Mouse (Mus musculus): ENCODE results near the gene Zfp804b. TPM values are rescaled to one million over a fixed set of nuclear protein-coding genes. Genes with fewer than 3 reads are reported as not detected.

The Zfp804b gene
- polyA plus RNA-seq (2021; fragmentation: Nextera tagmentation) = 0.51 and 0.86 TPM in 2 replicates
- long read RNA-seq, experiment 1, partial matches to known transcripts = 0 of 3 reads
- long read RNA-seq, experiment 1, other reads (novel, unspliced or antisense) = 3 of 3 reads
- long read RNA-seq, experiment 2 = 0 reads

GRCm38 (mm10) chr5:7344145-7345010 lies at the start of gene Zfp804b:
TSS of gene Zfp804b (minus strand) at chr5:7344756.

GRCm38 (mm10) chr5:7303819-7304218 lies 40.7 kb downstream of the Zfp804b start, which contains the start of gene Tex47:
TSS of gene Tex47 (plus strand) at chr5:7304119.

Other genes starting within 250 kb of the Zfp804b start
- not detected in 2 replicates for gene Tex47, start 40.6 kb downstream of the Zfp804b start, polyA plus RNA-seq (2021; fragmentation: Nextera tagmentation)

All from left cerebral cortex, adult 6 months (tissue).